Mouse (Mus musculus): ENCODE data around the gene Gan. TPM values are rescaled to one million over a fixed set of nuclear protein-coding genes. Genes with fewer than 3 reads are reported as not detected.
A peak's percentile ranks its signal among the peaks of the same experiment; 100 is the strongest.

The Gan gene
- total and polyA plus RNA-seq, 3 experiments: 1.5 to 2.9 (median 2.8) TPM

DNA sequence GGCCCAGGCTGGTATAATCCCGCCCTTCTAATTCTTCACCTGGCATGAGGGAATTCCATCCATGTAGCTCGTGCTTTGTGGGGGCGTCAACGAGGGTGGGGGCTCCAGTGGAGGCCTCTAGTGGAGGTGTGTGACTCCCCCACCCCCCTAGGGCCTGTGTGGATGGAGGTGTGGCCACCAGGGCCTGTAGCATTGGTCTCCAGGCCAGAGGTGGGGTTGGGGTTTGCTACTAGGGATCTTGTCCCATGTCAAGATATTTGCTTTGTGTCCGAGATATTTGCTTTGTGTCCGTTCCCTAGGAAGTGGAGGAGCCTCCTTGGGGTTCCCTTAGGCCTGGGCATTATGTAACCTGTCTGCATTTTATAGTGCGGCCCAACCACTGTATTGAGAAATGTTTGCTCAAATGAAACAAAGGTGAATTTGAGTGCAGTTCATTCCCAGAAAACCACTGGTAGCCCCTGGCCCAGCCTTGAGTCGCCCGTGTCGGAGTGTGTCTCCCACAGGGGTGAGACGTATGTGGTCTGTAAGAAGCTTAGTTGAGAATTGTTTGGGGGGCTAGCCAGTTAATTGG, 101.6 kb downstream of the Gan start:
- dilution Hi-C loops (cut with MboI; ENCODE audit: extremely low pct_ligation_motif_present, extremely low pct_unique_long_range_greater_than_20kb, low sequenced_read_pairs) (no loop called here), in situ Hi-C loops (cut with MboI; ENCODE audit: low pct_ligation_motif_present, low pct_unique_long_range_greater_than_20kb, low sequenced_read_pairs) (no loop called here)
- peak overlapping the region; percentile 76 for H3K9ac ChIP-seq (ENCODE audit: insufficient read depth, low read depth)
- TF ChIP-seq MXI1 (IDR thresholded peaks at IDR 0.05; ENCODE audit: low read depth, low read length) (no peak), CTCF (conservative IDR thresholded peaks at IDR 0.05 in 1 of 2, IDR thresholded peaks at IDR 0.05 in 1 of 2; ENCODE audit: low read depth in 2 of 2, low read length in 2 of 2) (peak in 1 of 2 experiments; percentile 2; a peak in 1 of 4 replicates)
- peaks cover 68% of the 10 kb centered on the region for H3K79me2 ChIP-seq (replicated peaks; ENCODE audit: control insufficient read depth, extremely low read depth, insufficient read depth, poor library complexity, severe bottlenecking)
- peak overlapping the region; percentile 63 for H3K4me2 ChIP-seq (ENCODE audit: insufficient read depth, low read depth, poor library complexity, severe bottlenecking)
- no peak for DNase-seq (ENCODE audit: extremely low read depth)
- peak overlapping the region; percentile 82 to 91 (median 88) for H3K4me3 ChIP-seq (replicated peaks in 1 of 3; ENCODE audit: low read depth in 2 of 3, low read length in 2 of 3, poor library complexity in 1 of 3)
- peaks cover 21 to 58% of the 10 kb centered on the region in 2 experiments for H3K4me1 ChIP-seq (ENCODE audit: control insufficient read depth in 1 of 2, insufficient read depth in 2 of 2)
- H3K36me3 ChIP-seq (replicated peaks in 1 of 2; ENCODE audit: control insufficient read depth in 1 of 2, insufficient read depth in 1 of 2, low read length in 1 of 2): peaks cover 0 to 35% of the 10 kb centered on the region in 2 experiments
- H3K9me3 ChIP-seq (replicated peaks; ENCODE audit: low read length): no peaks in the 10 kb centered on the region
- H3K27me3 ChIP-seq (replicated peaks): no peaks in the 10 kb centered on the region
- H3K27ac ChIP-seq (ENCODE audit: insufficient read depth, low read depth): no peak overlapping the region

DNA sequence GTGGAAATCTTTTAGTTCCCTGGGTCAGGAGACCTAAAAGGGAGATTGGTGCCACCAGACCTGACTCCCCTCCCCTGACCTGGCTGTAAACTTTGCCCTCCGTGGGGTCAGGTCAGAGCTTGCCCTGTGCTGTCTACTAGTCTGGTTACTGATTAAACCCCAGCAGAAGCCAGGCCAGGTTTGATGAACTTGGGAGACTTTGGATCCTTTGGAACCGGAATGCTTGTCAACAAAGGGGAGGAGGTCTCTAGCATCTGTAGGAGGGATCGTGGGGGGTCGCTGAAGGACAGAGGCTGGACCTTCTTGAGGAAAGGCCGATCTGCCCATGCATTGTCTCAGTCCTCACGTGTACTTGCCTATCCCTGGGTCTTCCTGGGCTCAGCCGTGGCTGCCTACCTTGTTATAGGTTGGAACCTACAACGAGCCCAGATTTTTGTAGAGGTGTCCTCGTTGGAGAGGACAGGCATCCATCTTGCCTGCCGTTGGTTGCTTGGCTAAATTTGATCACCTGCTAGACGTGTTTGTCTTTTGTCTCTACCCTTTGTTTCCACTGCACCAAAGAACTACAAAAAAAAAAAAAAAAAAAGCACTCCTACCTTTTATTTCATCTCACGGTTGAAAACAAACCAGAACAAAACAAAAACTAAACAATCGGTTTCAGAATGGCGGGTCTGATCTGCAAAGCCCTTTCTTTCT, 102.4 kb downstream of the Gan start:
- no peak overlapping the region for H3K9ac ChIP-seq (ENCODE audit: insufficient read depth, low read depth)
- no peak for TF ChIP-seq JUN (IDR thresholded peaks at IDR 0.05; ENCODE audit: insufficient read depth, low read depth, low read length)
- TF ChIP-seq SMC3 (IDR thresholded peaks at IDR 0.05; ENCODE audit: low read depth, low read length): no peak
- H3K4me1 ChIP-seq (ENCODE audit: control insufficient read depth in 1 of 2, insufficient read depth in 2 of 2): peaks cover 21 to 59% of the 10 kb centered on the region in 2 experiments
- H3K4me2 ChIP-seq (ENCODE audit: insufficient read depth, low read depth, poor library complexity, severe bottlenecking): no peak overlapping the region
- no peaks in the 10 kb centered on the region for H3K9me3 ChIP-seq (replicated peaks; ENCODE audit: low read length)
- H3K27me3 ChIP-seq (replicated peaks): no peaks in the 10 kb centered on the region
- peaks cover 0 to 43% of the 10 kb centered on the region in 2 experiments for H3K36me3 ChIP-seq (replicated peaks in 1 of 2; ENCODE audit: control insufficient read depth in 1 of 2, insufficient read depth in 1 of 2, low read length in 1 of 2)
- in situ Hi-C loops (cut with MboI; ENCODE audit: low pct_ligation_motif_present, low pct_unique_long_range_greater_than_20kb, low sequenced_read_pairs): no loop called here
- no peak overlapping the region for H3K4me3 ChIP-seq (replicated peaks in 1 of 3; ENCODE audit: low read depth in 2 of 3, low read length in 2 of 3, poor library complexity in 1 of 3)
- dilution Hi-C loops (cut with MboI; ENCODE audit: extremely low pct_ligation_motif_present, extremely low pct_unique_long_range_greater_than_20kb, low sequenced_read_pairs): no loop called here
- no peak for DNase-seq (ENCODE audit: extremely low read depth)
- H3K27ac ChIP-seq (ENCODE audit: insufficient read depth, low read depth): no peak overlapping the region
- H3K79me2 ChIP-seq (replicated peaks; ENCODE audit: control insufficient read depth, extremely low read depth, insufficient read depth, poor library complexity, severe bottlenecking): peaks cover 75% of the 10 kb centered on the region

DNA sequence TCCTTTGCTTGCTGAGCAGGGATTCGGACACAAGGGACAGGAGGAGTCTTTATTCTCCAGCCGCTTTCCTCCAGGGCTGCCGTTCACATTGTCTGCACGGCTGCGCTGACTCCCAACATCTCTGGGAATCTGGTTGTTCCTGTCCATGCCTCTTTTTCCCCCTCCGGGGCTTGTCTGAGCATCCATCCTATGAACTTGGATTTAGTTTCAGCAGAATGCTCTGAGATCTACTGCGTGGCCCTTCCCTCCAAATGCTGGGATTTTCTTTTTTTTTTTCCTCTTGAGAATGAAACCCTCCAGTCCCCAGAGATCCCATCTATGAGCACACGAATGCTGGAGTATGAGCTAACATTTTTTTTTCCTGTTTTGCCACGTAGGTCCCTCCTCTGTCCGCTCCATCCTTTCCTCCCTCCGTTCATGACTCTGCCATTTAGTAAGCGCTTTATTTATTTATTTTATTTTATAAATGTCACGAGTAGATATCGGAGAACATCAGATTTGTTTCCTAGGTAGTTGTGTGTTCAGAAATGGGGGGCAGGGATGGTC, 103.1 kb downstream of the Gan start:
- no peak for DNase-seq (ENCODE audit: extremely low read depth)
- TF ChIP-seq SMC3 (IDR thresholded peaks at IDR 0.05; ENCODE audit: low read depth, low read length): no peak
- no peak for TF ChIP-seq SIN3A (IDR thresholded peaks at IDR 0.05; ENCODE audit: low read length)
- no peak for TF ChIP-seq ZKSCAN1 (IDR thresholded peaks at IDR 0.05; ENCODE audit: borderline replicate concordance, low read depth, low read length)
- TF ChIP-seq GABPA (IDR thresholded peaks at IDR 0.05; ENCODE audit: insufficient replicate concordance, low read depth, low read length): no peak
- TF ChIP-seq IRF4 (IDR thresholded peaks at IDR 0.05; ENCODE audit: low read depth, low read length): no peak
- no peak for TF ChIP-seq USF2 (conservative IDR thresholded peaks at IDR 0.05; ENCODE audit: low read depth, low read length)
- no peak for TF ChIP-seq HCFC1 (IDR thresholded peaks at IDR 0.05; ENCODE audit: low read depth, low read length)
- TF ChIP-seq ZNF384 (IDR thresholded peaks at IDR 0.05; ENCODE audit: low read depth, low read length): no peak; the same call in 1 of the 2 replicates
- no peak for TF ChIP-seq NELFE (IDR thresholded peaks at IDR 0.05; ENCODE audit: low read depth, low read length)
- TF ChIP-seq BHLHE40 (IDR thresholded peaks at IDR 0.05; ENCODE audit: low read depth, low read length): no peak
- TF ChIP-seq CTCF (conservative IDR thresholded peaks at IDR 0.05 in 1 of 2, IDR thresholded peaks at IDR 0.05 in 1 of 2; ENCODE audit: low read depth in 2 of 2, low read length in 2 of 2): no peak
- TF ChIP-seq MYC (IDR thresholded peaks at IDR 0.05; ENCODE audit: low read depth, low read length): no peak
- peaks cover 81% of the 10 kb centered on the region for H3K79me2 ChIP-seq (replicated peaks; ENCODE audit: control insufficient read depth, extremely low read depth, insufficient read depth, poor library complexity, severe bottlenecking)
- H3K27ac ChIP-seq (ENCODE audit: insufficient read depth, low read depth): no peak overlapping the region
- peaks cover 0 to 47% of the 10 kb centered on the region in 2 experiments for H3K36me3 ChIP-seq (replicated peaks in 1 of 2; ENCODE audit: control insufficient read depth in 1 of 2, insufficient read depth in 1 of 2, low read length in 1 of 2)
- no peak overlapping the region for H3K4me3 ChIP-seq (replicated peaks in 1 of 3; ENCODE audit: low read depth in 2 of 3, low read length in 2 of 3, poor library complexity in 1 of 3)
- H3K9ac ChIP-seq (ENCODE audit: insufficient read depth, low read depth): no peak overlapping the region
- in situ Hi-C loops (cut with MboI; ENCODE audit: low pct_ligation_motif_present, low pct_unique_long_range_greater_than_20kb, low sequenced_read_pairs): no loop called here
- peaks cover 19 to 58% of the 10 kb centered on the region in 2 experiments for H3K4me1 ChIP-seq (ENCODE audit: control insufficient read depth in 1 of 2, insufficient read depth in 2 of 2)
- dilution Hi-C loops (cut with MboI; ENCODE audit: extremely low pct_ligation_motif_present, extremely low pct_unique_long_range_greater_than_20kb, low sequenced_read_pairs): no loop called here
- no peaks in the 10 kb centered on the region for H3K27me3 ChIP-seq (replicated peaks)
- no peaks in the 10 kb centered on the region for H3K9me3 ChIP-seq (replicated peaks; ENCODE audit: low read length)
- H3K4me2 ChIP-seq (ENCODE audit: insufficient read depth, low read depth, poor library complexity, severe bottlenecking): no peak overlapping the region

All from CH12.LX (cell line).